Mouse (Mus musculus): ENCODE measurements around the gene Txndc9. TPM values are rescaled to one million over a fixed set of nuclear protein-coding genes. Genes with fewer than 3 reads are reported as not detected.
A peak's percentile ranks its signal among the peaks of the same experiment; 100 is the strongest.
"Not testable (repeated sequence)": the region's sequence is repeated elsewhere in the genome, so short reads cannot be mapped to it uniquely, and the experiment has no call there.

The Txndc9 gene
- 54.7 and 55.7 TPM in 2 replicates for polyA plus RNA-seq (2012; rRNA removed)

DNA sequence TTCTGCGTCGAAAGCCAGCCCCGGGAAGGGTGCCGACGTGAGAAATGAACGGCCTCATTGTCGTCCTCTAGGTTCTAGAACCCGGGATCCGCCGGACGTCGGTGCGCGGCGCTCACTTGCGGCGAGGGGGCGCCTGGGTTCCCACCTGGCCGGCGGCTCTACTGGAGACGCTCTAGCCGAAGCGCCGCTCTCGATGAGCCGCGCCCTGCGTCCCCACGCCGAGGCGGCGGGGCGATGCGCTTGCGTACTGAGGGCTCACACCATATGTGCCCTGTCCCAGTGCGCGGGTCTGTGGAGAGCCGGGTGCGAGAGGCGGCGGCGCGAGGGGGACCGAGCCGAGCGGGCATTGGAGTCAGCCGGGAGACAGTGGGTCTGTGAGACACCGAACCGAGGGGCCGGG is at the start of gene Txndc9, which contains the start of gene Eif5b:
TSS of gene Txndc9 (minus strand) at position 27 of the 400 bp plus-strand sequence.
TSS of gene Eif5b (plus strand) at position 144 of the 400 bp plus-strand sequence.
- DNase-seq (ENCODE audit: low spot score) = peak; percentile 88

DNA sequence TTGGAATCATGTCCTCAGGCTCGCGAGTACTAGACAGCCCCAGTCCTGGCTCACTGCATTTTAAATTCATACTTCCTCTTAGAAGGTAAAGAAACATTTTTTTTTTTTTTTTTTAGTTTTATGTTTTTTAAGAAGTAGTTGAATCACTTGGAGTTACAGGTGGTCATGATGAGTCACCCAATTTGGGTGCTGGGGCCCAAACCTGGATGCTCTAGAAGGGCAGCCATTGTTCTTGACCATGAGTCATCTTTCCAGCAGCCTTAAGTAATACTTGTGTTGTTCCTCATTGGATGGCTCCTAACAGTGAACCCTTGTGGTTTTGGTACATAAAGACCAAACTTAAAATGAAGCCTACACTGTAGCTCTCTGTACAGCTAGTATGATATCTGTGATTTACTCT is 41.2 kb upstream of the Txndc9 start:
- no peak for DNase-seq (ENCODE audit: low spot score)

DNA sequence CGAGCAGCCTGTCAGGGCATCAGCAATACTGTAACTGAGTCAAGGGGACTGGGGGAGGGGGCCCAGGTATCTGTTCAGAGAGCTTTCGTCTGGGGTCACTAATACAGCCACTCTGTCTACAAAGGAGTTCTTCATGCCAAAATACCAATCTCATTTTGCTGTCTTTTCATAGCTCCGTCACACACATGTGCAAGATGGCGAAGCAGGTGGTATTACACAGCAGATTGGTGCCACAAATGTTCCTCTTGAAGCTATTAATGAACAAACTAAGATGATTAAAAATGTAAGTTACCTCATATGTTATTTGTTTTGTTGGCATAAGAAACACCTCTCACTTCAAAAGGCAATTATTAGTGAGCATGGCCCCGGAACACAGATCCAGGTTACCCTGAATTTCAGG is 39.7 kb upstream of the Txndc9 start:
- no peak for DNase-seq (ENCODE audit: low spot score)

DNA sequence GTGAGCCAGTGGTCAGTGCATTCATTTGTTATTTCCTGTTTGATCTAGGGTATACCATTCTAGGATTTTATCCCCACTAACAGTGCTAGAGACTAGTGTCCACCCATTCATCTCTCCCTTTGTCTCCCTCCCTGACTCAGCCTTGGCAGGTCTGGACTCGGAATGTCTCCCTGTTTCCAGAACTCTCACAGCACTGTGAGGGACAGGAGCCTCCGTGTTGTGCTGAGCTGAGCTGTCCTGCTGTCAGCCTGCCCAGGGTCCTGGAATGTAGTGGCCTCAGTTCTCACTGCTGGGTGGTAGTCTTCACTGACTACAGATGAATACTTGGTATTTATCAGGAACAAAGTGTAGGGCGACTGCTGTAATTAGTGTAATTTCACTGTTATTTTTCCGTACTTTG is 37.8 kb upstream of the Txndc9 start:
- no peak for DNase-seq (ENCODE audit: low spot score)

DNA sequence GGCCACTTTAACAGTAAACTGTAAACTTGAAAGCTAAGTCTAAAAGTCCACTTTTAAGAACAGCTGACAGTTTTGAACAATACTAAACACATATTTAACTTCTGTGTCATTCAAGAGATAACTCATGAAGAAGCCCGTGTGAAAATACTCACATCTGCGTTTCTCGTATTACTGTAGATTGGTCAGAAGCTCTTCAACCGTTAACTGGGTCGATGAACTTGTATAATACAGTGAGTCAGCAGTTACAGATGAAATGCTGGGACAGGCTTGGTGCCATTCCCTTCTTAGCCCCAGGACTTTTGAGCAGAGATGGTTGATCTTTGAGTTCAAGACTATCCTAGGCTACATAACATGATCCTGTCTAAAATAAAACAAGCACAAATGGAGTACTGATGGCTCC is 33.7 kb upstream of the Txndc9 start:
- no peak for DNase-seq (ENCODE audit: low spot score)

DNA sequence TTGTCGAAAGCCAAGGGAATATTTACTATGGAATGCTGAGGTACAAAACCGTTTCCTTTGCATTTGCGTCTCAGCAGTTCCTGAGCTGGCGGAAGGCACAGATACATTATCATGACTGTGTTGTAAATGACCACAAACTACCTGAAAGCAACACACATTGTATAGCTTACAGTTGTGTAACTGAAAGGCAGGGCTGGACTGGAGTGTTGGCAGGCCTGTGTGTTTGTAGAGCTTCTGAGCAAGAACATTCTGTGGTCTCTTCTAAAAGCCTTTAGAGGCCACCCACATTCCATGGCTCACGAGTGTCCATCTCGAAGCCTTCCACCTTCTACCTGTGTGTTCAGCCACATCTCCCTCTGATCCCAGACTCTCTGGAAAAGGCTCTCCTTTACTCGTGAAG is 29.6 kb upstream of the Txndc9 start:
- no peak for DNase-seq (ENCODE audit: low spot score)

DNA sequence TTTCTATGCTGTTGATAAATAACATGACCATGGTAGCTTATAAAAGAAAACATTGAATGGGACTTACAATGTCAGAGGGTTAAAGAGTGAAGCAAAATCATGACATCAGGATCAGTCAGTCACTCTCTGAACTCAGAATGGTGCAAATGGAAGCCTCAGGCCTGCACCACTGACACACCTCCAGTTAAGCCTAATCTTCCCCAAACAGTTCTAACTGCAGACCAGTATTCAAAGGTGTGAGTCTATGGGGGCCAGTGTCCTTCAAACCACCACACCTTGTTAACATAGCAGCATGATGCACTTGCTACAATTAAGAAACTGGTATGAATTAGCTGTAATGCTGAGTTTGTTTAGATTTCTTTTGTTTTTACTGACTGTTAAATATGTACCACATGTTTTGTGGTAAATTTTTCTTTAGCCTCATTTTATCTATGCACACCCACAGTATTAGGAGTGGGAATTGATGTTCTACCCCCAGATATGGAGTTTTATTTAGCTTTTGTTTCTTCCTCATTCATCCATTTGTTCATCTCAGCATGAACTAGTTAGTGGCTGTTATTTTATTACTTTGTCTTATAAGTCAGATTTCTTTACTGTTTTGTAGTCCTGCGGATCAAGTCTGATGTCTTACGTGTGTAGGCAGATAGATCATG is 17.0 kb upstream of the Txndc9 start:
- no peak for DNase-seq (ENCODE audit: low spot score)

DNA sequence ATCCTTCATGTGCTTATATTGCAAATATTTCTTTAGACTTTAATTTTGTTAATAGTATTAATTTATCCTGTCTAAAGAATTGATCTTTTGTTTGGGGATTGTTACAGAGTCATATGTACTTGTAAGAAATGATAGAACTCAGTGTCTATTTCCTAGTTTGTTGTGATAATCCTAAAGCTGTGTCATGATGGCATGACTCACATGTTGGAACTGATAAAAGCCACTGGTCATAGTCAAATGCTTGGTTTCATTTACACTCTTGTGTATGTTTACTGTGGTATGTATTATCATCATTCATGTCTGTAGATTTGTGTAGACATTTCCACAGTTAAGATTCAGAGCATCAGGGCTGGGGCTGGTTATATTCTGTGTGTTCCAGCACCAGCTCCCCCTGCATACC is 14.8 kb upstream of the Txndc9 start:
- no peak for DNase-seq (ENCODE audit: low spot score)

DNA sequence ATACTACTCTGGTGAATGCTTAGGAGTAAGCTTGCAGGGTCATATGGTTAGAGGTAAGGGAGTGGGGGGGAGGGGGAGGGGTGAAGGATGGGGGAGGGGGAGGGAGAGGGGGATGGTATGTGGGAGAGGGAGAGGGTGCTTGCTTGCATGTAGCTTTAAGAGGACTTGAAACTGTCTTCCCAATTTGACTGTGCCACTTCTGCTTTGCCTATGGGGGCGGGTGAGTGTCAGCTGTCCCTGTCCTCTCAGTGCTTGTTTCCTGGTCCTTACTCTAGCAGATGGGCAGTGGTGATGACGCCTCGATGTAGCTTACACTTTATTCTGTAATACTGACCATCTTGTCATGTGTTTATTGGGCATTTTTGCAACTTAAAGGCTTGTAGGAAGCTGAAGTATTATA is 14.4 kb upstream of the Txndc9 start:
- DNase-seq (ENCODE audit: low spot score) = no peak

DNA sequence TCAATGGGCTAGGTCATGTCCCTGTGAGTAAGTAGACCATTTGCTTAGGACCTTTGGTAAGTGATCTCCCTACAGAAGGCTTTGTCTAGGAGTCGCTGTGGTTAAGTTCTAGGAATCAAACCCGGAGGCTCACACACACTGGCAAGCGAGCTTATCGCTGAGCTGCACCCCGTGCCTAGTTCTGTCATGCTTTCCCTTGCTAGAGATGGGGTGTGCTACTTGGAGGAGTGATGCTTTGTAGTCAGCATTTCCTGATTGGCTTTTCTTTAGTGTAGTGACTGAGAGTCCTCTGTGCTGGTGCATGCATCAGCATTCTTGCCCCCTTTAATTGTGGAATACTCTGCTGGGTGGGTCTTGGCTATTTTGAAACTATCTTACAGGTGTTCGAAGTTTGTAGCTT is 14.0 kb upstream of the Txndc9 start:
- DNase-seq (ENCODE audit: low spot score) = no peak

DNA sequence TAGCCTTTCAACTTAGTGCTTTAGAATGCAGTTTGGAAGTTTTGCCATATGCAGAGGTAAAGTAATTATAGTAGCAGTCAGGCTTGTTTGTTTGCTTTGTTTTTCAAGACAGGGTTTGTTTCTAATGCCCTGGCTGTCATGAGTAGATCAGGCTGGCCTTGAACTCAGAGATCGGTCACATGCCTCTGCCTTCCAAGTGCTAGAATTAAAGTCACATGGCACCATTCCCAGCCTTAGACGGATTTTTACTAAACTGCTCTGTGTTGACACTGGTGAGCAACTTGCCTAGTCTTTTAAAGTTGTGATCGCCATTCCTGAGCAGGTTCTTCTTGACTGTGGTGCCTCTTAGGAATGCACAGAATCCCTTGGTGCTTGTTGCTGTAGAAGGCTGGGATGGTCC is 9.0 kb upstream of the Txndc9 start:
- DNase-seq (ENCODE audit: low spot score) = no peak

DNA sequence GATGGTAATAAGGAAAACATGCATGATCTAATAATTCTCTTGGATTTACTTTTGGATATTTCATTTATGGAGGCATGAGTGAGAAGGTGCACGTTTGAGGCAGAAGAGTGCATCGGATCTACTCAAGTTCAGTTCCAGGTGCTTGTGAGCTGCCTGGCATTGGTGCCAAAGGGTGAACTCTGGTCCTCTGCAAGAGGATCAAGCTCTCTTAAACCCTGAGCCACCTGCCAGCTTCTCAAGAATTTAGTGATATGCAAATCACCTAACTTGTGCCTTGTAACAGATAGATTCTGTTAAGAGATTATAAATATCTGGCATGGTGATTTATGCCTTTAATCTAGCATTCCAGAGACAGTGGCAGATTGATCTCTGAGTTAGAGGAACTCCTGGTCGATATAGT is 5.4 kb upstream of the Txndc9 start:
- no peak for DNase-seq (ENCODE audit: low spot score)

DNA sequence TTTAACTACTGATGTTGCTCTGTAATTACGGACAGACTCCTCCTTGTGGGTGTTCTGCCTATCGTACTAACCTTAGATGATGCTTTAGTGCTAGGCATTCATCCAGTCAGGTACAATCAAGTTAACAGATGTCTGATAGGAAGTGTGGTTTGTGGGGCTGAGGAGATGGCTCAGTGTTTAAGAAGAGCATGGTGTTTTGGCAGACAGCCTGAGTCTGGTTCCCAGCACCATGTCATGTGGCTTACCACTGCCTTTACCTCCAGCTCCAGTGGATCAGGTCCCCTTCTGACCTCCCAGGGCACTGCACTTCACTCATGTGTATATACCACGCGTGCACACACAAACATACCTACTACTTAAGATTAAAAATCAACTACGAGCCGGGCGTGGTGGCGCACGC is 4.3 kb upstream of the Txndc9 start:
- no peak for DNase-seq (ENCODE audit: low spot score)

DNA sequence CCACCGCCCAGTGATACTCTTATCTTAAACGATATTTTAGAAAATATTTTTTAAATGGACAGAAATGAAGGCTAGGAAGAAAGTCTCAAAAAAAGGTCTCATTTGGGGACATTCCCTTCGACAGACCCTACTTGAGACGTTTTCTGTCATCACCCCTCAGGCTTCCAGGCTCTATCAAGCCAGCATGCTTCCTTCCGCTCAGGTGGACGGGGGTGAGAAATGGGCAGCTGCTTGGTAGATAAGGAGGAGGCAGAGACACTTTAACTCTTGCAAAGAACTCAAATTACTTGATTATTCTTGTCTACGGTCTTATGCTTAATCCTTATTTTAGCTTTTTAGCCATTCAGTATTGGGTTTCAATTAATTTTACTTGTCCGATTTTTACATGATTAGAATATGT is 3.2 kb upstream of the Txndc9 start:
- no peak for DNase-seq (ENCODE audit: low spot score)

DNA sequence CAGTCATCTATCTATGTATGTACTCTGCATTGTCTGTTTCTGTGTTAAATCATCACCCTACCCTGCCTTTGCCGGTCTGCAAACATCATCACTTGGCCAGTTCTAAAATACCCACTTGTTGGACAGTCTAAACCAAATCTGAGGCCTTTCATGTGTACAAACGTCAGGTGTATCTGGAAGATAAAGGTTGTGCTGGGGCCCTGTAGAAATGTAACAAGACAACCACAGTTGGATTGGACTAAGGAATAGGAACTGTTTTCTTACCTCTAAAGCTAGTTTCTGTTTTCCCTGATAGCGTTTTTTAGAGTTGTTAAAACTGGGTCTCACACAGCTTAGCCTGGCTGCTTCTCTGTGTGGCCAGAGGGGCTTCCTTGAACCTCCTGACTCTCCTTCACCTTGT is 1.9 kb upstream of the Txndc9 start:
- no peak for DNase-seq (ENCODE audit: low spot score)

DNA sequence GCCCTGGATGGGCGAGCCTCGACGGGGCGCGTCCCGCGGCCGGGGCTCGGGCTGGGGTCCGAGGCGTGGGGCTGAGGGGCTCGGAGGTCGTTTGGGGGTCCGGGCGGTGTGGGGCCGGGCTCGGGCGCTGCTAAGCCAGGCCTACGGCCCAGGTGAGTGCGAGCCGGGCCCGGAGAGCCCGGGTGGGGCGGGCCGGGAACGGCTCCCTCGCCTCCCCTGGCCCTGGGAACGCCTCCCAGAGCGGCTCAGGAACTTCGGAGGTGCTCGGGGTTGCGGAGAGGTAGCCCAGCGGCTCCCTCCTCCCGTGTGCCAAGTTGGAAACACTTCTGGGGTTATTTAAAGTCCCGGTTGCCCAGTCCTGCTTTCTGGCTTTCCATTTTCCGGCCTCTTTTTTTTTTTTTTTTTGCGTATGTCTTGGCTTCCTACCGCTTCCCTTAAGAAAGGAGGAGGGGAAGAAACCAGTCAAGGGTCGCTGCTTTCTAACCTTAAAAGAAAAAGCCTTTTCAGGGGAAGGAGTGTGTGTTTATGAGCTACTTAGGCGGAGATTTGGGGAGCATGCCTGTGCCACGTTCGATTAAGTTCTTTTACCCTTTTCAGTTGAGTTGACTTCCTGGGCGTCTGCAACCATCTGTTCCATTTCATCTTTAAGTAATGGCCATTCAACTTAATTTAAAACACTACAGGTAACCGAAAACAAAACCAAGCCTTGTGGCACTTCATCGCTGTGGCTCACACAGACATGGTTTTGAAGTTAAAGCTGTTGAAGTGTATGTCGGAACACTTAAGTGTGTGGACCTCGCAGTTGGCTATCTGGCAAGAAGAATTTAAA is 892 bp upstream of the Txndc9 start:
- DNase-seq (ENCODE audit: low spot score) = no peak

DNA sequence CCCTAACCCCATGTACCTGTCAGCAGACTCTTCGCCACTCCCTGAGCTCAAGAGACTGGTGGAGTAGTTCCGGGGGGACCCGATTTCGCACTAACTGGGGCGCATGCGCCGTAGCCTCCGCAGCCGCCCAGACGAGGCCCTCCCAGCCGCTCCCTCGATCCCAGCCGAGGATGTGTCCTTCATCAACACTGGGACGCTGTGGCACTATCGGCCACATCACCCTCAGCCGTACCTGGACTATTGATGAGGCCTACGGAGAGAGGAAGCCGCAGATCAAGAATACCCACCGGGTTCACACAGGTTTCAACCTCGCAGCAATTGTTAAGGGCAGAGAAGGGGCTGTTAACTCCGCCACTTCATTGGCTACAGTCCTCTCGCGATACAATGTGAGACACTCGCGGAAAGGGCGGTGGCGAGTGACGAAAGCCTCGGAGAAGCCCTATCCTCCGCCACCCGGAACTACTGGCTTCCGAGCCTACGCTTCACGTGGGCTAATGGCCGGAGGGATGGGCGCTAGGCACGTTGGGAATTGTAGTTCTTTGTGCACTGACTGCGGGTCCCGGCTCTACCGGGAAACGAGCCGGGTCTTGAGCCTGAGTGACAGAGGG is 712 bp downstream of the Txndc9 start:
- peak; percentile 93 for DNase-seq (ENCODE audit: low spot score)

DNA sequence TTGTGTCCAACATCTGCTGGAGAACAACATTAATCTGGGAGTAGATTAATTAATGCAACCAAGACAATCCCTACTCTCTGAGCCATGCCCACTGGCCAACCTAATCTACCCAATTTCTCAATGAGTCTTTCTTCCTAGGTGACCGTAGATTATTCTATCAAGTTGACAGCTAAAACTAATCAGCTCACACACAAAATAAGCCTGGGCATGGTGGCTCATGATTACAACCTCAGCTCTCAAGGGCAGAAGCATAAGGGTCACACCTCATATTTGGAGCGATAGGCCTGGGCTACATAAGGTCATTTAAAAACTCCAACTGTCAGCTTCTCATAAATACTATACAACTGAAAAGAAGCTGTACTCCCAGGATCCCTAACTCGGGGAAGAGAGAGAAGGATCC is 1.5 kb downstream of the Txndc9 start:
- no peak for DNase-seq (ENCODE audit: low spot score)

DNA sequence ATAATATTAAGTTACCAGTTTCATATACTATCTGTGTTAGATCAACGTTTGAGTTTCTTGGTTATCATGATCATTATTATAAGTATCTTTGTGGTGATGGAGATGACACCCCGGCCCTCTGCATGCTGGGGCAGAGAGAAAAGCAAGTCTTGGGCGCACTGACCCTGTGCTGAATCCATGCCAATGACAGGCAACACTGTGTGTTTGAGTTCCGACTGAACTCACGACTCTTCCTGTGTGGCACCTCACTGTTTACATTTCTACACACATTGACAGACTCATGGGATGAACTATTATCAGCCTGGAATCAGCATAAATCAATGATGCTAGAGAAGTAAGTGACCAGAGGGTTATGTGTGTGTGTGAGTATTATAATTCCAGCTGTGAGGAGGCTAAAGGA is 9.8 kb downstream of the Txndc9 start:
- DNase-seq (ENCODE audit: low spot score) = no peak

DNA sequence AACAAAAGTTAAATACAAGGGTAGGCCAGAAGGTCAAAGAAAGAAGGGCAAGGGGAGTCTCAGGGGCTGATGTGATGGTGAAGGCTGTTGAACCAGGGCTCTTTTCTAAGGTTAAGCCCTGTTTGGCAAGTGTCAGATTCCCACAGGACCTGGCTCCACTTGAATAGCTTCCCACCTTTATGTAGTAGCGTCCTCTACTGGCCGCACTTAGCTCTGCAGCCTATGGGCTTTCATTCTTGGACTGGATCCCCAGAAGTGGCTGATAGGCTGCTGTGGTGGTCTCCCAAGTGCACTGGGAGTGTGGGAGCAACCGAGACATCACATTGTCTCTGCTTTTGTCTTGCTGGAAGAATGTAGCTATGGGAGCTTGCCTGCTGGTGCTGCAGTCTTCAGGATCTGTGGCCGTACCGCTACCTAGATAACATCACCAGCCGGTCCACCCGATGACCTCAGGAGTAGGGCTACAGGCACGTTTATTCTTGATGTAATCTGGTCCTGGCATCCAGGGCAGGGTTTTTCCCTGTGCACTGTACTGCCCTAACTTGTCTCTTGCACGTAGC is 11.8 kb downstream of the Txndc9 start:
- DNase-seq (ENCODE audit: low spot score) = no peak

DNA sequence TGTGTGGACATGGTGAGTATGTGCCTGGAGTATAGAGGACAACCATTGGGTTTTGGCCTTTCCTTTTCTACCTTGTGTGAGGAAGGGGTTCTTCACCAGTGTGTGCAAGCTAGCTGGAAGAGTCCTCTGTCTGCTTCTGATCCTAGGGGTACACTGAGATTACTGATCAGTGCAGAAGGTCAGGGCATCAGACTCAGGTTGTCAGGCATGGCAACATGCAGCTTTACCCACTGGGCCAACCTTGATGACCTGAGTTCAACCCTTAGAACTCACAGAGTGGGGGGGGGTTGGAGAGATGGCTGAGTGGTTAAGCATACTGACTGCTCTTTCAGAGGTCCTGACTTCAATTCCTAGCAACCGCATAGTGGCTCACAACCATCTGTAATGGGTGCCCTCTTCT is 13.4 kb downstream of the Txndc9 start:
- no peak for DNase-seq (ENCODE audit: low spot score)

DNA sequence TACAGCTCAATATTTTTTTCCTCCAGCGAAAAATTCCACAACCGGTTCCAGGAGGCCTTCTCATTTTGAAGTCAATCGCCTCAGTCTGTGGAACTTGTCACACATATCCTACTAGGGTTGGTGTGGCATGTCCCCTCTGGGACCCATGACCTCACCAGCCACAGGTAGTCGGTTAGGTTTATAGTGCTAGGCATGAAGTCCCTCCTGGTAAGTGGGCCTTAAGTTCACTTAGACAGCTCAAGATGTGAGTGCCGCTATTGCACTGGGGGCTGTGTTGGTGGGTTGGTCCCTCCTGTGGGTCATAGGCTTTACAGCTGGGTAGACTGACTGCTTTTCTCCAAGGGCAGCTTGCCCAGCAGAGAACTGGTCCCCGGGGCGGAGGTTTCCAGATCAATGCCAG is 20.4 kb downstream of the Txndc9 start:
- no peak for DNase-seq (ENCODE audit: low spot score)

DNA sequence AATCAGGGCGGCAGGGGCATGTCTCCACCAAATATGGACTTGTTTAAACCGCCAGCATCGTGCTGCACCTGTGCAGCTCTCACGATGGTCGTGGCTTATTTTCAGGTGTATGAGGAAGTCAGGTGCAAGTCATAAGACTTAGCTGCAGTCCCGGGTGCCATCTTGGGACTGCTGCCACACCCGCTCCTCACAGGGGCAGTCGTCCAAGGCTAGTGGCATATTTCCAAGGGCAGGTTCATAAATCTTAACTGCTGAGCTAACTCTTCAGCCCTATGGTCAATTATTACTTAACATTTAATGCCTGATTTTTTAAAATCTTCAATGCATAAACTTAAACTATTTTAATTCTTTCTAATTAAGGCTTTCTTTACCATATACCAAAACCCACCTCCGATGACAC is 21.0 kb downstream of the Txndc9 start:
- not testable (repeated sequence) for DNase-seq (ENCODE audit: low spot score)

All from urinary bladder, adult 2 months (tissue).